In genomic region chr15:27576886-27577285, GRCm38 (mm10) we compare ENCODE assay signal across 21 mouse cellular contexts.
"Had no signal": no experiment of that assay in that cellular context is flagged by ENCODE, and none has a peak within 500 bp of the region (broad histone marks: within the 10 kb centered on the region; RNA-seq: fewer than 3 reads in every experiment).

No protein-coding gene starts in this region.

- H3K4me1 ChIP-seq: limb, embryonic 10.5 days; liver, embryonic 12.5 days; stomach, embryonic 15.5 days had no signal

- H3K9ac ChIP-seq: limb, embryonic 13.5 days; liver, embryonic 12.5 days; liver, embryonic 15.5 days; midbrain, embryonic 13.5 days; neural tube, embryonic 13.5 days; stomach, embryonic 15.5 days had no signal

- ATAC-seq: liver, embryonic 12.5 days; midbrain, embryonic 13.5 days; midbrain, embryonic 16.5 days had no signal

- H3K4me3 ChIP-seq: limb, embryonic 10.5 days; limb, embryonic 13.5 days; liver, embryonic 12.5 days; liver, embryonic 15.5 days; midbrain, embryonic 13.5 days; myocyte; neural tube, embryonic 13.5 days; stomach, embryonic 15.5 days had no signal

- H3K9me3 ChIP-seq: limb, embryonic 10.5 days; limb, embryonic 13.5 days; liver, embryonic 12.5 days; liver, embryonic 15.5 days; midbrain, embryonic 13.5 days; neural tube, embryonic 13.5 days; stomach, embryonic 15.5 days had no signal

- H3K36me3 ChIP-seq: limb, embryonic 10.5 days; stomach, embryonic 15.5 days had no signal

- H3K4me2 ChIP-seq: limb, embryonic 13.5 days; liver, embryonic 12.5 days; liver, embryonic 15.5 days; midbrain, embryonic 13.5 days; neural tube, embryonic 13.5 days; stomach, embryonic 15.5 days had no signal

- H3K27ac ChIP-seq: limb, embryonic 10.5 days; limb, embryonic 13.5 days; liver, embryonic 12.5 days; liver, embryonic 15.5 days; macrophage; midbrain, embryonic 13.5 days; neural tube, embryonic 13.5 days; stomach, embryonic 15.5 days had no signal

- DNase-seq: kidney, adult 9 months; kidney, postnatal 14 days; kidney, postnatal 4 days; layer of hippocampus, adult 9-11 months; layer of hippocampus, postnatal 36 days; liver; lung, adult 18-20 months; retina, postnatal 1 day; right cerebral cortex, postnatal 25 days; spleen, adult 18-20 months; thymus, postnatal 36 days had no signal

- H3K27me3 ChIP-seq: limb, embryonic 13.5 days; liver, embryonic 12.5 days; liver, embryonic 15.5 days; midbrain, embryonic 13.5 days; neural tube, embryonic 13.5 days; stomach, embryonic 15.5 days had no signal
